Mouse (Mus musculus) MEL (cell line): Measurements from ENCODE around the gene Fa2h. TPM values are rescaled to one million over a fixed set of nuclear protein-coding genes. Genes with fewer than 3 reads are reported as not detected.

Source experiments
- DNase-seq: peaks from one replicate; pipeline ENCODE4 v3.0.0; 2011; ENCODE audit warnings: low read depth, low spot score
- H3K27ac ChIP-seq: 2 replicates; pipeline ENCODE4 v1.5.1; 2012; ENCODE audit warnings: low read depth, mild to moderate bottlenecking, control low read depth, low read length, moderate library complexity; ENCODE audit not compliant: control insufficient read depth
- H3K27me3 ChIP-seq, 2 experiments: fragments of 150-350 bp in 1 of 2; sonication (generic) in 1 of 2; 2 replicates each; pipeline ENCODE4 v1.6.1; 2012; ENCODE audit warnings: low read length in 2 of 2, mild to moderate bottlenecking in 2 of 2, improper control_type of control experiment in 1 of 2, moderate library complexity in 1 of 2; ENCODE audit not compliant: insufficient read depth in 2 of 2, control insufficient read depth in 1 of 2
- H3K36me3 ChIP-seq, 2 experiments: 2 replicates each; pipeline ENCODE4 v1.6.1; 2012 to 2014; ENCODE audit warnings: low read length in 2 of 2, improper control_type of control experiment in 1 of 2, inconsistent platforms in 1 of 2, mild to moderate bottlenecking in 1 of 2; ENCODE audit not compliant: insufficient read depth in 2 of 2, control insufficient read depth in 1 of 2
- H3K4me1 ChIP-seq, 2 experiments: fragments of 150-350 bp in 1 of 2; sonication (generic) in 1 of 2; 2 replicates each; pipeline ENCODE4 v1.6.1; 2012; ENCODE audit warnings: low read length in 2 of 2, improper control_type of control experiment in 1 of 2, mild to moderate bottlenecking in 1 of 2; ENCODE audit not compliant: insufficient read depth in 2 of 2, control insufficient read depth in 1 of 2
- H3K4me3 ChIP-seq, 2 experiments: fragments of 150-350 bp in 1 of 2; sonication (generic) in 1 of 2; 2 replicates each; pipeline ENCODE4 v1.5.1; 2012; ENCODE audit warnings: low read depth in 2 of 2, low read length in 2 of 2, mild to moderate bottlenecking in 2 of 2, moderate library complexity in 2 of 2, control low read depth in 1 of 2, improper control_type of control experiment in 1 of 2; ENCODE audit not compliant: control insufficient read depth in 1 of 2, insufficient read depth in 1 of 2
- H3K79me2 ChIP-seq: 2 replicates; pipeline ENCODE4 v1.6.1; 2012; ENCODE audit warnings: mild to moderate bottlenecking, low read length, moderate library complexity; ENCODE audit not compliant: control insufficient read depth, poor library complexity, insufficient read depth
- H3K9ac ChIP-seq: 2 replicates; pipeline ENCODE4 v1.6.1; 2012; ENCODE audit warnings: low read depth, mild to moderate bottlenecking, control low read depth, low read length, moderate library complexity; ENCODE audit not compliant: control insufficient read depth, poor library complexity, severe bottlenecking
- H3K9me3 ChIP-seq: fragments of 150-350 bp; sonication (generic); replicated peaks from 2 replicates; pipeline ENCODE4 v1.6.1; 2012; ENCODE audit warnings: mild to moderate bottlenecking, low read length, improper control_type of control experiment, moderate library complexity; ENCODE audit not compliant: insufficient read depth
- BHLHE40 ChIP-seq: IDR thresholded peaks from 2 replicates; pipeline ENCODE4 v1.6.1; 2012; ENCODE audit warnings: low read depth, mild to moderate bottlenecking, inconsistent platforms, low read length, improper control_type of control experiment, borderline replicate concordance
- CTCF ChIP-seq, 3 experiments: IDR thresholded peaks in 2 of 3; conservative IDR thresholded peaks in 1 of 3; 2 replicates each; pipeline ENCODE4 v1.5.1; 2011 to 2012; ENCODE audit warnings: low read length in 3 of 3, low read depth in 2 of 3, mild to moderate bottlenecking in 2 of 3, improper control_type of control experiment in 1 of 3, inconsistent platforms in 1 of 3, mixed read lengths in 1 of 3, moderate library complexity in 1 of 3; ENCODE audit not compliant: control insufficient read depth in 1 of 3, insufficient read depth in 1 of 3, poor library complexity in 1 of 3, severe bottlenecking in 1 of 3
- ETS1 ChIP-seq: IDR thresholded peaks from 2 replicates; pipeline ENCODE4 v1.6.1; 2012; ENCODE audit warnings: low read depth, mild to moderate bottlenecking, inconsistent platforms, low read length, improper control_type of control experiment, moderate library complexity
- GABPA ChIP-seq: IDR thresholded peaks from 2 replicates; pipeline ENCODE4 v1.6.1; 2012; ENCODE audit warnings: low read depth, mild to moderate bottlenecking, inconsistent platforms, low read length, improper control_type of control experiment, moderate library complexity
- GATA1 ChIP-seq: IDR thresholded peaks from 2 replicates; pipeline ENCODE4 v1.6.1; 2011; ENCODE audit warnings: low read depth, low read length, improper control_type of control experiment
- HCFC1 ChIP-seq: IDR thresholded peaks from 2 replicates; pipeline ENCODE4 v1.6.1; 2012; ENCODE audit warnings: low read depth, mild to moderate bottlenecking, inconsistent platforms, low read length, improper control_type of control experiment, moderate library complexity
- KAT2A ChIP-seq: conservative IDR thresholded peaks from 2 replicates; pipeline ENCODE4 v1.6.1; 2012; ENCODE audit warnings: low read depth, low read length, improper control_type of control experiment, inconsistent platforms
- MAFK ChIP-seq: IDR thresholded peaks from 2 replicates; pipeline ENCODE4 v1.6.1; 2011; ENCODE audit warnings: low read depth, mild to moderate bottlenecking, low read length, improper control_type of control experiment, borderline replicate concordance
- MAX ChIP-seq: IDR thresholded peaks from 2 replicates; pipeline ENCODE4 v1.6.1; 2011; ENCODE audit warnings: low read length, improper control_type of control experiment
- MEF2A ChIP-seq: IDR thresholded peaks from 2 replicates; pipeline ENCODE4 v1.6.1; 2014; ENCODE audit warnings: low read depth, mild to moderate bottlenecking, inconsistent platforms, low read length, improper control_type of control experiment; ENCODE audit not compliant: poor library complexity, insufficient replicate concordance, severe bottlenecking; ENCODE audit errors: extremely low read depth
- MXI1 ChIP-seq: IDR thresholded peaks from 2 replicates; pipeline ENCODE4 v1.6.1; 2011; ENCODE audit warnings: mild to moderate bottlenecking, low read depth, low read length, improper control_type of control experiment
- MYB ChIP-seq: IDR thresholded peaks from 2 replicates; pipeline ENCODE4 v1.6.1; 2011; ENCODE audit warnings: mild to moderate bottlenecking, low read depth, low read length, improper control_type of control experiment
- MYC ChIP-seq: IDR thresholded peaks from 2 replicates; pipeline ENCODE4 v1.6.1; 2011; ENCODE audit warnings: low read depth, mild to moderate bottlenecking, low read length, improper control_type of control experiment, moderate library complexity
- NELFE ChIP-seq: IDR thresholded peaks from 2 replicates; pipeline ENCODE4 v1.6.1; 2011; ENCODE audit warnings: low read depth, low read length, improper control_type of control experiment
- NRF1 ChIP-seq: IDR thresholded peaks from 2 replicates; pipeline ENCODE4 v1.6.1; 2014; ENCODE audit warnings: low read depth, mild to moderate bottlenecking, inconsistent platforms, low read length, improper control_type of control experiment, moderate library complexity; ENCODE audit not compliant: poor library complexity, insufficient read depth, severe bottlenecking
- POLR2A ChIP-seq, 2 experiments: IDR thresholded peaks; 2 replicates each; pipeline ENCODE4 v1.6.1; 2011 to 2012; ENCODE audit warnings: low read length in 2 of 2, mild to moderate bottlenecking in 2 of 2, control low read depth in 1 of 2, improper control_type of control experiment in 1 of 2, low read depth in 1 of 2, moderate library complexity in 1 of 2; ENCODE audit not compliant: control insufficient read depth in 1 of 2, insufficient read depth in 1 of 2, poor library complexity in 1 of 2
- POLR2AphosphoS2 ChIP-seq: IDR thresholded peaks from 2 replicates; pipeline ENCODE4 v1.6.1; 2011; ENCODE audit warnings: low read length, improper control_type of control experiment
- POLR2AphosphoS5 ChIP-seq: IDR thresholded peaks from 2 replicates; pipeline ENCODE4 v1.6.1; 2012; ENCODE audit warnings: low read depth, borderline replicate concordance, mild to moderate bottlenecking, inconsistent platforms, low read length, moderate library complexity, mixed read lengths
- RAD21 ChIP-seq: IDR thresholded peaks from 2 replicates; pipeline ENCODE4 v1.6.1; 2011; ENCODE audit warnings: mild to moderate bottlenecking, low read depth, low read length, improper control_type of control experiment
- RCOR1 ChIP-seq: IDR thresholded peaks from 2 replicates; pipeline ENCODE4 v1.6.1; 2012; ENCODE audit warnings: low read depth, mild to moderate bottlenecking, inconsistent platforms, low read length, improper control_type of control experiment
- SIN3A ChIP-seq: IDR thresholded peaks from 2 replicates; pipeline ENCODE4 v1.6.1; 2012; ENCODE audit warnings: low read length, improper control_type of control experiment, inconsistent platforms
- TAL1 ChIP-seq: IDR thresholded peaks from 2 replicates; pipeline ENCODE4 v1.6.1; 2012; ENCODE audit warnings: mild to moderate bottlenecking, inconsistent platforms, low read length, moderate library complexity, mixed read lengths
- TBP ChIP-seq: IDR thresholded peaks from 2 replicates; pipeline ENCODE4 v1.8.0; 2011; ENCODE audit warnings: low read depth, low read length, improper control_type of control experiment
- TCF12 ChIP-seq: IDR thresholded peaks from 2 replicates; pipeline ENCODE4 v1.6.1; 2014; ENCODE audit warnings: low read depth, mild to moderate bottlenecking, inconsistent platforms, low read length, improper control_type of control experiment, moderate library complexity
- UBTF ChIP-seq: IDR thresholded peaks from 2 replicates; pipeline ENCODE4 v1.6.1; 2012; ENCODE audit warnings: low read depth, mild to moderate bottlenecking, inconsistent platforms, low read length, improper control_type of control experiment, moderate library complexity, borderline replicate concordance; ENCODE audit not compliant: insufficient read depth
- USF1 ChIP-seq: IDR thresholded peaks from 2 replicates; pipeline ENCODE4 v1.6.1; 2014; ENCODE audit warnings: low read depth, mild to moderate bottlenecking, inconsistent platforms, low read length, improper control_type of control experiment, moderate library complexity
- USF2 ChIP-seq, 2 experiments: IDR thresholded peaks; 2 replicates each; pipeline ENCODE4 v1.6.1; 2011 to 2012; ENCODE audit warnings: improper control_type of control experiment in 2 of 2, low read length in 2 of 2, borderline replicate concordance in 1 of 2, inconsistent platforms in 1 of 2, low read depth in 1 of 2, mild to moderate bottlenecking in 1 of 2; ENCODE audit not compliant: insufficient read depth in 1 of 2
- ZKSCAN1 ChIP-seq: IDR thresholded peaks from 2 replicates; pipeline ENCODE4 v1.6.1; 2012; ENCODE audit warnings: low read depth, mild to moderate bottlenecking, inconsistent platforms, low read length, improper control_type of control experiment, moderate library complexity
- ZMIZ1 ChIP-seq: IDR thresholded peaks from 2 replicates; pipeline ENCODE4 v1.6.1; 2012; ENCODE audit warnings: low read depth, mild to moderate bottlenecking, inconsistent platforms, low read length, improper control_type of control experiment, moderate library complexity
- ZNF384 ChIP-seq: IDR thresholded peaks from 2 replicates; pipeline ENCODE4 v1.6.1; 2012; ENCODE audit warnings: low read depth, mild to moderate bottlenecking, inconsistent platforms, low read length, improper control_type of control experiment
- polyA plus RNA-seq, 2 experiments: library from polyadenylated mRNA; stranded (reverse) in 1 of 2; unstranded in 1 of 2; fragments of >175 nt in 1 of 2; fragments of >200 nt in 1 of 2; gene quantifications; 2 replicates each; pipeline versions ENCODE4 v1.2.1 to v1.2.4; 2012; ENCODE audit warnings: low replicate concordance in 2 of 2, low read depth in 1 of 2; ENCODE audit not compliant: insufficient read length in 2 of 2, insufficient read depth in 1 of 2, missing spikeins in 1 of 2
- total RNA-seq: library from RNA; depleted of rRNA; stranded (reverse); fragments of 300-350 nt; gene quantifications from 2 replicates; pipeline ENCODE4 v1.2.3, GENCODE M21; 2012

Gene Fa2h
- total and polyA plus RNA-seq, 3 experiments = not detected

- peaks cover 19% of the 10 kb centered on the region for H3K79me2 ChIP-seq
- H3K9ac ChIP-seq = peak overlapping the region; percentile 81
- peaks cover 0 to 12% of the 10 kb centered on the region in 2 experiments; a peak in 2 of 4 replicates for H3K36me3 ChIP-seq
- H3K27ac ChIP-seq = peak overlapping the region; percentile 83
- peaks cover 4 to 16% of the 10 kb centered on the region in 2 experiments; a peak in 3 of 4 replicates for H3K4me1 ChIP-seq
- H3K4me3 ChIP-seq = peak overlapping the region; percentile 74 to 79
- no peak for TF ChIP-seq GABPA
- no peak for TF ChIP-seq ZKSCAN1
- TF ChIP-seq SIN3A = peak; percentile 46; the same call in 1 of the 2 replicates
- no peak for TF ChIP-seq BHLHE40
- no peak for TF ChIP-seq TCF12
- TF ChIP-seq MEF2A = no peak
- no peak for TF ChIP-seq MAX
- TF ChIP-seq RCOR1 = no peak
- no peak for TF ChIP-seq NRF1
- 0 out of 4 replicates have a peak, but pooled peaks of 1 of the 2 experiments have one; percentile 18 for TF ChIP-seq POLR2A (IDR thresholded peaks at IDR 0.05; ENCODE audit: control insufficient read depth in 1 of 2, insufficient read depth in 1 of 2, low read depth in 1 of 2, low read length in 2 of 2, poor library complexity in 1 of 2)
- no peak for TF ChIP-seq CTCF (IDR thresholded peaks at IDR 0.05 in 2 of 3, conservative IDR thresholded peaks at IDR 0.05 in 1 of 3; ENCODE audit: control insufficient read depth in 1 of 3, insufficient read depth in 1 of 3, low read depth in 2 of 3, low read length in 3 of 3, poor library complexity in 1 of 3, severe bottlenecking in 1 of 3)
- 0 out of 2 replicates have a peak, but pooled peaks have one; percentile 43 for TF ChIP-seq MYC
- TF ChIP-seq MAFK = no peak
- no peak for TF ChIP-seq ZMIZ1
- TF ChIP-seq GATA1 = 0 out of 2 replicates have a peak, but pooled peaks have one; percentile 7
- TF ChIP-seq RAD21 = no peak
- peak; percentile 48; the same call in 1 of the 2 replicates for TF ChIP-seq TBP
- no peak for TF ChIP-seq HCFC1
- TF ChIP-seq USF2 (IDR thresholded peaks at IDR 0.05; ENCODE audit: borderline replicate concordance in 1 of 2, insufficient read depth in 1 of 2, low read depth in 1 of 2, low read length in 2 of 2) = no peak
- no peak for TF ChIP-seq NELFE
- no peak for TF ChIP-seq POLR2AphosphoS2
- peak; percentile 40; the same call in 1 of the 2 replicates for TF ChIP-seq ZNF384
- TF ChIP-seq MXI1 = peak; percentile 17; the same call in 1 of the 2 replicates
- TF ChIP-seq KAT2A = no peak
- no peak for TF ChIP-seq UBTF
- TF ChIP-seq POLR2AphosphoS5 = no peak
- TF ChIP-seq TAL1 = no peak
- no peak for TF ChIP-seq USF1
- TF ChIP-seq MYB = no peak
- peak; percentile 40; the same call in 1 of the 2 replicates for TF ChIP-seq ETS1
- DNase-seq = peak; percentile 83
- H3K9me3 ChIP-seq = no peaks in the 10 kb centered on the region
- H3K27me3 ChIP-seq = no peaks in the 10 kb centered on the region
Observed at GRCm38 (mm10) chr8:111337311-111337889, 56.2 kb downstream of the Fa2h start.
